Mouse (Mus musculus) myocyte (in vitro differentiated cells): ENCODE measurements around the gene Zfp637. TPM values are rescaled to one million over a fixed set of nuclear protein-coding genes. Genes with fewer than 3 reads are reported as not detected.
"Not testable (repeated sequence)": the region's sequence is repeated elsewhere in the genome, so short reads cannot be mapped to it uniquely, and the experiment has no call there.

ENCODE experiments used
- H3K27me3 ChIP-seq: one replicate; pipeline ENCODE4 v1.6.1; 2011; ENCODE audit not compliant: control insufficient read depth, insufficient read depth, insufficient read length
- H3K36me3 ChIP-seq: one replicate; pipeline ENCODE4 v1.6.1; 2011; ENCODE audit not compliant: control insufficient read depth, insufficient read depth
- H3K4me2 ChIP-seq: one replicate; pipeline ENCODE4 v1.6.1; 2011; ENCODE audit warnings: low read depth, control low read depth
- H3K4me3 ChIP-seq: one replicate; pipeline ENCODE4 v1.5.1; 2011; ENCODE audit warnings: mild to moderate bottlenecking, control low read depth, moderate library complexity
- H3K79me2 ChIP-seq: one replicate; pipeline ENCODE4 v1.6.1; 2011; ENCODE audit not compliant: control insufficient read depth, insufficient read depth
- H3ac ChIP-seq: one replicate; pipeline ENCODE4 v1.6.1; 2011; ENCODE audit not compliant: control insufficient read depth, insufficient read length
- CEBPB ChIP-seq: IDR thresholded peaks from 2 replicates; pipeline ENCODE4 v1.6.1; 2011; ENCODE audit warnings: mild to moderate bottlenecking, moderate library complexity; ENCODE audit not compliant: poor library complexity, insufficient read depth, severe bottlenecking
- E2F4 ChIP-seq: IDR thresholded peaks from one replicate; pipeline ENCODE4 v1.6.1; 2011; ENCODE audit warnings: mild to moderate bottlenecking, control low read depth, moderate library complexity; ENCODE audit not compliant: insufficient read depth
- MAX ChIP-seq: IDR thresholded peaks from one replicate; pipeline ENCODE4 v1.6.1; 2011; ENCODE audit warnings: low read depth, mild to moderate bottlenecking, control low read depth
- MYOD1 ChIP-seq, 3 experiments: IDR thresholded peaks; one replicate each; pipeline ENCODE4 v1.6.1; 2011; ENCODE audit warnings: control low read depth in 2 of 3, low read depth in 2 of 3, mild to moderate bottlenecking in 2 of 3, moderate library complexity in 1 of 3; ENCODE audit not compliant: insufficient read length in 2 of 3, control insufficient read depth in 1 of 3
- MYOG ChIP-seq, 3 experiments: IDR thresholded peaks; one replicate each; pipeline ENCODE4 v1.6.1; 2011; ENCODE audit warnings: control low read depth in 2 of 3, low read depth in 2 of 3, mild to moderate bottlenecking in 2 of 3; ENCODE audit not compliant: insufficient read length in 2 of 3, control insufficient read depth in 1 of 3, insufficient read depth in 1 of 3
- POLR2A ChIP-seq: IDR thresholded peaks from one replicate; pipeline ENCODE4 v1.6.1; 2011; ENCODE audit warnings: low read depth, mild to moderate bottlenecking, control low read depth, moderate library complexity; ENCODE audit not compliant: insufficient read length
- POLR2AphosphoS2 ChIP-seq: IDR thresholded peaks from one replicate; pipeline ENCODE4 v1.6.1; 2011; ENCODE audit warnings: low read depth, control low read depth; ENCODE audit not compliant: insufficient read length
- REST ChIP-seq: IDR thresholded peaks from one replicate; pipeline ENCODE4 v1.6.1; 2011; ENCODE audit warnings: mild to moderate bottlenecking, control low read depth, moderate library complexity; ENCODE audit not compliant: insufficient read depth, insufficient read length
- SRF ChIP-seq: IDR thresholded peaks from one replicate; pipeline ENCODE4 v1.6.1; 2011; ENCODE audit warnings: low read depth; ENCODE audit not compliant: control insufficient read depth, insufficient read length
- TCF12 ChIP-seq: IDR thresholded peaks from one replicate; pipeline ENCODE4 v1.6.1; 2011; ENCODE audit warnings: mild to moderate bottlenecking, control low read depth; ENCODE audit not compliant: poor library complexity, insufficient read depth, severe bottlenecking
- TCF3 ChIP-seq: IDR thresholded peaks from one replicate; pipeline ENCODE4 v1.6.1; 2011; ENCODE audit warnings: low read depth, control low read depth; ENCODE audit not compliant: insufficient read length
- USF1 ChIP-seq: IDR thresholded peaks from one replicate; pipeline ENCODE4 v1.6.1; 2011; ENCODE audit warnings: low read depth, mild to moderate bottlenecking, control low read depth, moderate library complexity
- polyA plus RNA-seq: library from polyadenylated mRNA; unstranded; fragments of >200 nt; fragmentation: generic; extraction: Trizol; gene quantifications from one replicate; pipeline ENCODE4 v1.2.1, GENCODE M21; 2012; ENCODE audit warnings: missing spikeins

The Zfp637 gene
- polyA plus RNA-seq, 1 experiment: 58.3 TPM

GRCm38 (mm10) chr6:117841511-117841955, 553 bp downstream of the Zfp637 start:
- Histone ChIP-seq H3K4me2 (peak overlapping the region; percentile 77), H3K27me3 (no peaks in the 10 kb centered on the region), H3K4me3 (peak overlapping the region; percentile 36), H3K36me3 (peaks cover 24% of the 10 kb centered on the region), H3ac (peak overlapping the region; percentile 84), H3K79me2 (no peaks in the 10 kb centered on the region)
- TF ChIP-seq REST: no peak
- no peak for TF ChIP-seq TCF3
- TF ChIP-seq E2F4: no peak
- TF ChIP-seq POLR2AphosphoS2: no peak
- TF ChIP-seq MYOG (IDR thresholded peaks at IDR 0.05; ENCODE audit: control insufficient read depth in 1 of 3, insufficient read depth in 1 of 3, insufficient read length in 2 of 3, low read depth in 2 of 3): no peak
- no peak for TF ChIP-seq TCF12
- TF ChIP-seq POLR2A: no peak
- no peak for TF ChIP-seq MYOD1 (IDR thresholded peaks at IDR 0.05; ENCODE audit: control insufficient read depth in 1 of 3, insufficient read length in 2 of 3, low read depth in 2 of 3)
- TF ChIP-seq SRF: no peak
- no peak for TF ChIP-seq CEBPB
- TF ChIP-seq MAX: no peak
- TF ChIP-seq USF1: no peak

GRCm38 (mm10) chr6:117844597-117844996, 3.6 kb downstream of the Zfp637 start:
- H3K27me3 ChIP-seq: no peaks in the 10 kb centered on the region
- no peak overlapping the region for H3ac ChIP-seq
- no peak overlapping the region for H3K4me2 ChIP-seq
- no peaks in the 10 kb centered on the region for H3K79me2 ChIP-seq
- H3K4me3 ChIP-seq: no peak overlapping the region
- no peak for TF ChIP-seq MAX
- TF ChIP-seq CEBPB: no peak
- TF ChIP-seq TCF3: no peak
- TF ChIP-seq POLR2AphosphoS2: no peak
- no peak for TF ChIP-seq REST
- no peak for TF ChIP-seq POLR2A
- no peak for TF ChIP-seq MYOG (IDR thresholded peaks at IDR 0.05; ENCODE audit: control insufficient read depth in 1 of 3, insufficient read depth in 1 of 3, insufficient read length in 2 of 3, low read depth in 2 of 3)
- no peak for TF ChIP-seq USF1
- TF ChIP-seq SRF: no peak
- no peak for TF ChIP-seq MYOD1 (IDR thresholded peaks at IDR 0.05; ENCODE audit: control insufficient read depth in 1 of 3, insufficient read length in 2 of 3, low read depth in 2 of 3)
- H3K36me3 ChIP-seq: peaks cover 36% of the 10 kb centered on the region

- not testable (repeated sequence) for H3K27me3 ChIP-seq, H3K4me3 ChIP-seq, H3K79me2 ChIP-seq, H3ac ChIP-seq, H3K4me2 ChIP-seq
- peaks cover 36% of the 10 kb centered on the region for H3K36me3 ChIP-seq
These were observed 5.7 kb downstream of the Zfp637 start for GRCm38 (mm10) chr6:117846671-117847070.

- H3K79me2 ChIP-seq: no peaks in the 10 kb centered on the region
- no peak overlapping the region for H3K4me2 ChIP-seq
- TF ChIP-seq E2F4 (no peak), MAX (no peak), TCF12 (no peak), REST (no peak), POLR2A (no peak), POLR2AphosphoS2 (no peak), TCF3 (no peak), MYOG (IDR thresholded peaks at IDR 0.05; ENCODE audit: control insufficient read depth in 1 of 3, insufficient read depth in 1 of 3, insufficient read length in 2 of 3, low read depth in 2 of 3) (no peak), USF1 (no peak), SRF (no peak), CEBPB (no peak), MYOD1 (IDR thresholded peaks at IDR 0.05; ENCODE audit: control insufficient read depth in 1 of 3, insufficient read length in 2 of 3, low read depth in 2 of 3) (no peak)
- H3ac ChIP-seq: no peak overlapping the region
- no peaks in the 10 kb centered on the region for H3K27me3 ChIP-seq
- peaks cover 36% of the 10 kb centered on the region for H3K36me3 ChIP-seq
- no peak overlapping the region for H3K4me3 ChIP-seq
These were observed 6.8 kb downstream of the Zfp637 start for GRCm38 (mm10) chr6:117847772-117848171.

- H3K4me3 ChIP-seq: no peak overlapping the region
- peaks cover 36% of the 10 kb centered on the region for H3K36me3 ChIP-seq
- no peak overlapping the region for H3K4me2 ChIP-seq
- no peaks in the 10 kb centered on the region for H3K27me3 ChIP-seq
- no peak overlapping the region for H3ac ChIP-seq
- TF ChIP-seq MYOG (IDR thresholded peaks at IDR 0.05; ENCODE audit: control insufficient read depth in 1 of 3, insufficient read depth in 1 of 3, insufficient read length in 2 of 3, low read depth in 2 of 3): no peak
- TF ChIP-seq MYOD1 (IDR thresholded peaks at IDR 0.05; ENCODE audit: control insufficient read depth in 1 of 3, insufficient read length in 2 of 3, low read depth in 2 of 3): no peak
- no peak for TF ChIP-seq USF1
- no peak for TF ChIP-seq TCF3
- no peak for TF ChIP-seq MAX
- no peak for TF ChIP-seq CEBPB
- TF ChIP-seq POLR2AphosphoS2: no peak
- no peak for TF ChIP-seq E2F4
- TF ChIP-seq SRF: no peak
- TF ChIP-seq POLR2A: no peak
- no peak for TF ChIP-seq REST
- no peaks in the 10 kb centered on the region for H3K79me2 ChIP-seq
These were observed 7.6 kb downstream of the Zfp637 start for GRCm38 (mm10) chr6:117848577-117848976.
